Mouse (Mus musculus) megakaryocyte, embryonic 14.5 days (primary cell): ENCODE data around the gene Ifnar1.

Source experiments
- FLI1 ChIP-seq: IDR thresholded peaks from 2 replicates; pipeline ENCODE4 v1.6.1; 2012; ENCODE audit warnings: low read length, inconsistent platforms, mixed read lengths
- GATA1 ChIP-seq: IDR thresholded peaks from 3 replicates; pipeline ENCODE4 v1.6.1; 2012; ENCODE audit warnings: mixed read lengths, low read length, inconsistent platforms, borderline replicate concordance

- TF ChIP-seq GATA1: no peak
- no peak for TF ChIP-seq FLI1
These were observed 21.1 kb upstream of the Ifnar1 start for GRCm38 (mm10) chr16:91463836-91464400.
